Mouse (Mus musculus): ENCODE results near the gene Ccdc180.
A peak's percentile ranks its signal among the peaks of the same experiment; 100 is the strongest.

The Ccdc180 gene

GRCm38 (mm10) chr4:45890066-45890761 is at the start of gene Ccdc180:
Ccdc180 (plus strand) TSS chr4:45890303.
- DNase-seq (ENCODE audit: extremely low spot score, low spot score), result peak; percentile 75

GRCm38 (mm10) chr4:45844355-45844754 is 45.7 kb upstream of the Ccdc180 start:
- DNase-seq (ENCODE audit: extremely low spot score, low spot score), result peak; percentile 67

- DNase-seq (ENCODE audit: extremely low spot score, low spot score), result no peak
These were observed 43.8 kb upstream of the Ccdc180 start for GRCm38 (mm10) chr4:45846263-45846662.

GRCm38 (mm10) chr4:45848109-45848824 is 41.8 kb upstream of the Ccdc180 start, which contains the start of gene Stra6l:
Stra6l (plus strand) TSS chr4:45848664.
- DNase-seq (ENCODE audit: extremely low spot score, low spot score), result no peak

- DNase-seq (ENCODE audit: extremely low spot score, low spot score), result no peak
These were observed 41.3 kb upstream of the Ccdc180 start for GRCm38 (mm10) chr4:45848825-45849156.

GRCm38 (mm10) chr4:45849419-45849818 is 40.7 kb upstream of the Ccdc180 start:
- DNase-seq (ENCODE audit: extremely low spot score, low spot score), result no peak

GRCm38 (mm10) chr4:45851640-45852051 is 38.5 kb upstream of the Ccdc180 start:
- peak; percentile 34 for DNase-seq (ENCODE audit: extremely low spot score, low spot score)

GRCm38 (mm10) chr4:45853496-45854246 is 36.4 kb upstream of the Ccdc180 start:
- DNase-seq (ENCODE audit: extremely low spot score, low spot score), result no peak

- peak; percentile 78 for DNase-seq (ENCODE audit: extremely low spot score, low spot score)
These were observed 34.2 kb upstream of the Ccdc180 start for GRCm38 (mm10) chr4:45855803-45856424.

GRCm38 (mm10) chr4:45861160-45861559 is 28.9 kb upstream of the Ccdc180 start:
- DNase-seq (ENCODE audit: extremely low spot score, low spot score), result no peak

- no peak for DNase-seq (ENCODE audit: extremely low spot score, low spot score)
These were observed 22.7 kb upstream of the Ccdc180 start for GRCm38 (mm10) chr4:45867416-45867815.

GRCm38 (mm10) chr4:45869021-45869815 is 20.9 kb upstream of the Ccdc180 start:
- peak; percentile 32 for DNase-seq (ENCODE audit: extremely low spot score, low spot score)

GRCm38 (mm10) chr4:45872147-45872546 is 18.0 kb upstream of the Ccdc180 start:
- DNase-seq (ENCODE audit: extremely low spot score, low spot score), result no peak

- DNase-seq (ENCODE audit: extremely low spot score, low spot score), result no peak
These were observed 11.2 kb upstream of the Ccdc180 start for GRCm38 (mm10) chr4:45878929-45879328.

- DNase-seq (ENCODE audit: extremely low spot score, low spot score), result no peak
These were observed 7.6 kb upstream of the Ccdc180 start for GRCm38 (mm10) chr4:45882521-45882920.

- no peak for DNase-seq (ENCODE audit: extremely low spot score, low spot score)
These were observed 6.9 kb upstream of the Ccdc180 start for GRCm38 (mm10) chr4:45883250-45883649.

GRCm38 (mm10) chr4:45889487-45889886 is 616 bp upstream of the Ccdc180 start:
- no peak for DNase-seq (ENCODE audit: extremely low spot score, low spot score)

- DNase-seq (ENCODE audit: extremely low spot score, low spot score), result no peak
These were observed 6.5 kb downstream of the Ccdc180 start for GRCm38 (mm10) chr4:45896425-45897081.

GRCm38 (mm10) chr4:45898413-45898812 is 8.3 kb downstream of the Ccdc180 start:
- DNase-seq (ENCODE audit: extremely low spot score, low spot score), result no peak

- DNase-seq (ENCODE audit: extremely low spot score, low spot score), result no peak
These were observed 19.2 kb downstream of the Ccdc180 start for GRCm38 (mm10) chr4:45909256-45909655.
